Mouse (Mus musculus) limb, embryonic 15.5 days (tissue): ENCODE results near the gene Gm13212. TPM values are rescaled to one million over a fixed set of nuclear protein-coding genes. Genes with fewer than 3 reads are reported as not detected.
"Not testable (repeated sequence)": the region's sequence is repeated elsewhere in the genome, so short reads cannot be mapped to it uniquely, and the experiment has no call there.

Experiments
- ATAC-seq: fragments of 200-750 bp; cut with Nextera tagmentation; 2 replicates; pipeline ENCODE4 v1.8.0; 2017; ENCODE audit warnings: low read depth, moderate TSS enrichment; ENCODE audit not compliant: insufficient number of reproducible peaks, low FRiP score, low TSS enrichment
- H3K27ac ChIP-seq: fragments of 300-500 bp; sonication (generic); 2 replicates; pipeline ENCODE4 v1.5.1; 2015; ENCODE audit warnings: moderate library complexity, mild to moderate bottlenecking, inconsistent platforms
- H3K27me3 ChIP-seq: fragments of 300-500 bp; sonication (generic); 2 replicates; pipeline ENCODE4 v1.6.1; 2015; ENCODE audit warnings: inconsistent platforms
- H3K36me3 ChIP-seq: fragments of 300-500 bp; sonication (generic); 2 replicates; pipeline ENCODE4 v1.6.1; 2015; ENCODE audit warnings: inconsistent platforms
- H3K4me1 ChIP-seq: fragments of 300-500 bp; sonication (generic); 2 replicates; pipeline ENCODE4 v1.6.1; 2015; ENCODE audit warnings: inconsistent platforms
- H3K4me2 ChIP-seq: fragments of 300-500 bp; sonication (generic); 2 replicates; pipeline ENCODE4 v1.6.1; 2015; ENCODE audit warnings: mild to moderate bottlenecking, inconsistent platforms
- H3K4me3 ChIP-seq: fragments of 300-500 bp; sonication (generic); 2 replicates; pipeline ENCODE4 v1.5.1; 2015; ENCODE audit warnings: mild to moderate bottlenecking, inconsistent platforms
- H3K9ac ChIP-seq: fragments of 300-500 bp; sonication (generic); 2 replicates; pipeline ENCODE4 v1.6.1; 2015; ENCODE audit warnings: inconsistent platforms
- H3K9me3 ChIP-seq: fragments of 300-500 bp; sonication (generic); 2 replicates; pipeline ENCODE4 v1.6.1; 2016; ENCODE audit warnings: inconsistent platforms
- WGBS: fragments of 180-500 bp; shearing (Covaris S2); methylation state at CpG from one replicate; pipeline ENCODE4 v1.1.7; 2015; 5-methylcytosine and 5-hydroxymethylcytosine counted together
- polyA plus RNA-seq: library from polyadenylated mRNA; unstranded; fragments of >200 nt; fragmentation: Nextera tagmentation; extraction: Ambion mirVana; gene quantifications from 2 replicates; pipeline ENCODE4 v1.2.1, GENCODE M21; 2015

The Gm13212 gene
- polyA plus RNA-seq = 1.7 and 2.0 TPM in 2 replicates

DNA sequence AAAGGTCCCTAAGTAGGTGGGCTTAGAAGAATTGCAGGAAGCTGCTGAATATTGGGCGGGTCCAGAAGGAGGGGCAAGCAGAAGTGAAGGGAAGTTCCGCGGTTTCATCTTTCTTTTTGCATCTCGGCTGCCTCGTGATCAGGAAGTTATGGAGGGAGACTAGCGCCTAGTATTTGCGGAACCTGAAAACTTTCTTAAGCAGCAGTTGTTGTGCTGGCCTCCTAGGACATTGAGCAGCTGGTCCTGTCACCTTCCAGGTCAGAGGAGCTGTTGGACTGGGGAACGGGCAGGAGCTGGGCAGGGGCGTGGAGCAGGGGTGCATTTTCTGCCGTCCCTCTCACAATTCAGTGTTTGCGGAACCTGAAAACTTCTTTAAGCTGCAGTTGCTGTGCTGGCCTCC lies at the start of gene Gm13212:
Gm13212 (plus strand) TSS at position 89 of the 400 bp plus-strand sequence.
- not testable (repeated sequence) for H3K9ac ChIP-seq, H3K36me3 ChIP-seq, H3K9me3 ChIP-seq, H3K4me1 ChIP-seq, ATAC-seq, H3K27ac ChIP-seq, H3K27me3 ChIP-seq
- H3K4me3 ChIP-seq = peak within 1 kb of the TSS; percentile 29
- WGBS = 20% methylated on average over 11 of the region's 11 CpGs
- peak within 1 kb of the TSS; percentile 26; the same call in 1 of the 2 replicates for H3K4me2 ChIP-seq

DNA sequence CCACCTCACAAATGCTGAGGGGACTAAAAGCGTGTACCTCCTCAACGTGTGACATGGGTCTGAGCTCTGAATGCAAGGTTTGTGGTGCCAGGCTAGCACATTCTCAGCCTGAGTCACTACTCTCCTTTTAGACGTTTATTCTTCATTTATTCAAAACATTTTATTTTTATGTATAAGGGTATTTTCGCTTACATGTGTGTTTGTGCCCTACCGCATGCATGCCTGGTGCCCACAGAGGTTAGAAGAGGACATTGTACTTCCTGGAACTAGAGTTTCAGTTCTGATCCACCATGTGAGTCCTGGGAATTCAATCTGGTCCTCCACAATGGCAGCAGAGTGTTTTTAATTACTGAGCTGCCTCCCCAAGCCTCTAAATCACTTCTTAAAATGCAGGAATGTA lies 41.1 kb upstream of the Gm13212 start:
- not testable (repeated sequence) for H3K4me3 ChIP-seq, H3K4me1 ChIP-seq, H3K36me3 ChIP-seq, ATAC-seq, H3K9me3 ChIP-seq, H3K27me3 ChIP-seq, H3K9ac ChIP-seq, H3K27ac ChIP-seq, H3K4me2 ChIP-seq
- 76% methylated on average over 5 of the region's 5 CpGs for WGBS

DNA sequence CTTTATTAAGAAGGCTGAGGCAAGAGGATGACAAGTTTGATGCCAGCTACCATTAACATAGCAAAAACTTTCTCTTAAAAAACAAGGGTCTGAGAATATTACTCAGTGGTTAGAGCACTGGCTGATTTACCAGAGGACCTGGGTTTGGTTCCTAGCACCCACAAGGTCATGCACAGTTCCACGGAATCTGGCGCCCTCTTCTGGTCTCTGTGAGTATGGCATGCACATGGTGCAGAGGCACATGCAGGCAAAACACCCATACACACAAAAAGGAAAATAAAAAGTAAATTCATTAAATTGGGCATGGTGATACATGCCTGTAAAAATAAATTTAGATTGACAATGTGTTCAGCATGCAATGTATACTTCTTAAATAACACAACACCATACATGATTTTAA lies 39.9 kb upstream of the Gm13212 start:
- H3K9me3 ChIP-seq = not testable (repeated sequence)

DNA sequence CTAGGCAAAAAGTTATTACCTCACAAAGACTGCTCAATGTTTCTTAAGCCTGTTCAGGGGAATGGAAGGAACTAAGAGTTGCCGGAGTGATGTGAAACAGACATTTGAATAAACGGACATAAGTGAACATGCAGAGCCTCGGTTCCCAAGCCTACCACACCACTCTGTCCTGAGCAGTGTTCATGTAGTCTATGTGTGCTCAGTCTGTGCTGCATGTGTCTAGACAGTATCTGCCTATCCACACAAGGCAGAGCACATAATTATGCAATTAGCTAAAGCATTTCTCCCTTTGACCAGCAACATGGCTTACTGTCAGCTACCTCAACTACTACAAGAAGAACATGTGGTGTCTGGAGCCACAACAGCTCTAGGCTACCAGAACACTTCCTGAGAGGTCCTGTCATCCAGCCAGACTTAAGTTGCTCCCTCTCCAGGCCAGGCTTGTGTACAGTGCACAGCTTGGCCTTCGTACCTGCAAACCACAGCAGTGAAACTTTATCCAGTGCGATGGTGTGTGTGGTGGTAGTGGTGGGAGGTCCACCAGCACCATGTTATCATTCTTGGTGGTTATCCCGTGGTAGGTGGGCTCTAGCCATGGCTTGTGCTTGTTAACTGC lies 39.1 kb upstream of the Gm13212 start:
- H3K4me3 ChIP-seq, H3K4me2 ChIP-seq, H3K9ac ChIP-seq, H3K27me3 ChIP-seq, H3K27ac ChIP-seq, ATAC-seq, H3K9me3 ChIP-seq, H3K36me3 ChIP-seq, H3K4me1 ChIP-seq: not testable (repeated sequence)
- WGBS = 66% methylated on average over 6 of the region's 6 CpGs

More for the DNA sequence above, 39.9 kb upstream of the Gm13212 start:
- ATAC-seq, H3K9ac ChIP-seq, H3K4me2 ChIP-seq, H3K27ac ChIP-seq, H3K27me3 ChIP-seq, H3K4me1 ChIP-seq, H3K36me3 ChIP-seq, H3K4me3 ChIP-seq: not testable (repeated sequence)
- 27% methylated on average over 2 of the region's 2 CpGs for WGBS

DNA sequence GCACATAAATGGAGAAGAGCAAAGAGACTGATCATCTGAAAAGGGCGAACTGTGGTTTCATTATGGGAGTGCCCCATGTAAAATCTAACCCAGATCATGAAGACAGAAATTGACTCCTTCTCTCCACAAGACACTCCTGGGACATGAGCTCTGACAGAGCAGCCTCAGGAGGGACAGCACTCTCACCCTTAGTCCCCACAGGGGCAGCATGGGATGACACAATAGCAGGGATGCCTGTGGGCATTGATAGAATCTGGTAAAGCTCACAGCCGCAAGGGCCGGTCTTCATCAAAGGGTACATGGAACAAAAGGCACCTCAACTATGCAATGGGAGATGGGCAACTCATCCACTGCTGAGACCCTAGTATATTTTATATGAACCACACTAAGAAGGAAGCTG lies 38.5 kb upstream of the Gm13212 start:
- H3K9me3 ChIP-seq, H3K9ac ChIP-seq, H3K4me2 ChIP-seq, H3K27me3 ChIP-seq, H3K27ac ChIP-seq, H3K4me1 ChIP-seq, H3K36me3 ChIP-seq, H3K4me3 ChIP-seq, ATAC-seq: not testable (repeated sequence)
- WGBS = 88% methylated on average over 3 of the region's 3 CpGs

DNA sequence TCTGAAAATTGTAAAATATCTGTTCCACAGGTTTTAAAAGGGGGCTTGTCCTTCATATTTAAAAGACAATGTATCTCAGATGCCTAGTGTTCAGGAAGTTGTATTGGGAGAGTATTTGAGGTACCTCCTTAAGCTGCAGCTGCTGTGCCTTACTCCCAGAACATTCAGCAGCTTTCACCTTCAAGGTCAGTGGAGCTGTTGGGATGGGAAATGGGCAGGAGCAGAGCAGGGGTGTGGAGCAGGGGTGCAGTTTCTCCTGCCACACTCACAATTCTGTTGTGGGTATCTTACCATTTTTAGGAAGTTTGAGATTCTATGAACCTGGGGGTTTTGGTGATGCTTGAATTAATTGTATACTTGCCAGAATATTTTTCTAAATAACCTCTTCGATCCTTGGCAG lies 28.3 kb upstream of the Gm13212 start:
- H3K9ac ChIP-seq = no peak overlapping the region
- no peak overlapping the region for H3K27ac ChIP-seq
- H3K27me3 ChIP-seq = no peaks in the 10 kb centered on the region
- 0 out of 2 replicates have a peak, but pooled peaks cover 7% of the 10 kb centered on the region for H3K9me3 ChIP-seq
- H3K4me2 ChIP-seq = no peak overlapping the region
- no peak overlapping the region for H3K4me3 ChIP-seq
- H3K4me1 ChIP-seq = no peaks in the 10 kb centered on the region
- no peaks in the 10 kb centered on the region for H3K36me3 ChIP-seq
- 68% methylated on average over 1 of the region's 1 CpGs for WGBS
- ATAC-seq = no peak

DNA sequence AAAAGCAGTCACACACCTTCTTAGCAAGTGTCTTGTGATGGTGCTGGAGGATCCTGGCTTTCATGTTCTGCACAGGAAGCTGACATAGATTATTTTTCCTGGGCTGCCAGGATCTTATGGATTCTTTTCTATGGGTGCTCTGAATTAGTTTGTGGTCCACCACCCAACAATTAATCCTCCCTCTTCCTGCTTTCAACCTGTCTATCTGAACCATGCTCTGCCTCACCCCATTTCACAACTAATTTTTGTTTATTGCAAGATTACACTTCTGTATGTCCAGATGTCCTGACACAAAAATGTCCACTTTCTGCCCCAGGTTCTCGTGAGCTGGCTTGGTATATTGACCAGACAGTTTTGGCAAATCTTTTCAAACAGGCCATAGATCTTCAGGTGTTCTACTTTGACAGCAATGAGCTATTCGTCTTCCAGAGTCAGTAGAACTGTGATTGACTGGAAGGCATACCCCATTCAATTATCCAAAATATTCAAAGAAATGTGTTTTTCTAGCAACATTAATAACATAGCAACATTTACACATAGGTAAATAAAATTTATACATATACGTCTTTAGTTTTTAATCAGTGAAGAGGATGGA lies 25.4 kb upstream of the Gm13212 start:
- Histone ChIP-seq H3K27ac (no peak overlapping the region), H3K9ac (no peak overlapping the region), H3K36me3 (no peaks in the 10 kb centered on the region), H3K9me3 (no peaks in the 10 kb centered on the region), H3K4me3 (no peak overlapping the region), H3K27me3 (no peaks in the 10 kb centered on the region), H3K4me2 (no peak overlapping the region), H3K4me1 (no peaks in the 10 kb centered on the region)
- WGBS = 37% methylated on average over 3 of the region's 3 CpGs
- 0 out of 2 replicates have a peak, but pooled peaks have one; percentile 52 for ATAC-seq

DNA sequence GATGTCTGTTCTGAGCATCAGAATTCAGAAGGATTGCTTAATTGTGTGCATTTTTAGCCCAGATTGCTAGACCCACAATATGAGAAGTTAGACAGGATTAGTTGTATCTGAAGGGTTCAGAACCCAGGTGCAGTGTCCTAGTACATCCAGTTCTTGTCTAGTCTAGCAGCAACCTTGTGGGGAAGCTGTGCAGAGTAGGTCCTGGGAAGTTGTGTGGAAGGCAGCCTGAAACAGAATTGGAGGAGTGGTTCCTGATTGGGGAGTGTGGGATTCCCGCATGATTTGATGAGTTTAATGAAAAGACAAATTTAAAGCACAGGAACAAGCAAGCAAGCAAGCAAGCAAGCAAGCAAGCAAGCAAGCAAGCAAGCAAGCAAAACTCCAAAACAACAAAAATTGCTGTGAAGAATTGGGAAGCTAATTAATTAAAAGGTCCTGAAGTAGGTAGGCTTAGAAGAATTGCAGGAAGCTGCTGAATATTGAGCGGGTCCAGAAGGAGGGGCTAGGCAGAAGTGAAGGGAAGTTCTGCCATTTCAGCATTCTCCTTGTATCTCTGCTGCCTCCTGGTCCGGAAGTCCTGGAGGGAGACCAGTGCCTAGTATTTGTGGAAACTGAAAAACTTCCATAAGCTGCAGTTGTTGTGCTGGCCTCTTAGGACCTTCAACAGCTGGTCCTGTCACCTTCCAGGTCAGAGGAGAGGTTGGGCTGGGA lies 20.7 kb upstream of the Gm13212 start:
- Histone ChIP-seq H3K9ac (no peak overlapping the region), H3K27ac (no peak overlapping the region), H3K4me3 (no peak overlapping the region), H3K9me3 (no peaks in the 10 kb centered on the region), H3K4me2 (no peak overlapping the region), H3K4me1 (no peaks in the 10 kb centered on the region), H3K27me3 (no peaks in the 10 kb centered on the region), H3K36me3 (no peaks in the 10 kb centered on the region)
- 70% methylated on average over 3 of the region's 3 CpGs for WGBS
- no peak for ATAC-seq

DNA sequence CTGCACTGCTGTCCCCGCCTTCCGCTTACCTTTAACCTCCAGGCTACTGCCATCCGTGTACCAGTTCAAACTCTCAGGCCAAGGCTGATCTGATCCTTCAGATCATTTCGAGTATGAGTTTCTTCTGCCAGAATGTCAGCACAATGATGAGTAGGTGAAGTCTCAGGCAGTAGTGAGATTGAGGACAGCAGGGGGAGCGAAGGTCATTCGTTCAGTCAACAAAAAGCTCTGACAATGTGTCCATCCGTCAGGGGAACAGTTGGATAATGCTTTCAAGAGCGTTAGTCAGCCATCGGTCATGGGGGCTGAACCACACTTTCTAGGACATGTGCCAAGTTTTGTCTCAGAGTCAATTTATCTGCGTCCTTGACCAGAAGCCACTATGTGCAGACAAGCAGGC lies 14.5 kb upstream of the Gm13212 start:
- not testable (repeated sequence) for H3K4me1 ChIP-seq, H3K27me3 ChIP-seq, H3K9me3 ChIP-seq, H3K27ac ChIP-seq, ATAC-seq, H3K36me3 ChIP-seq, H3K4me2 ChIP-seq, H3K4me3 ChIP-seq, H3K9ac ChIP-seq
- 85% methylated on average over 9 of the region's 10 CpGs for whole genome bisulfite sequencing

DNA sequence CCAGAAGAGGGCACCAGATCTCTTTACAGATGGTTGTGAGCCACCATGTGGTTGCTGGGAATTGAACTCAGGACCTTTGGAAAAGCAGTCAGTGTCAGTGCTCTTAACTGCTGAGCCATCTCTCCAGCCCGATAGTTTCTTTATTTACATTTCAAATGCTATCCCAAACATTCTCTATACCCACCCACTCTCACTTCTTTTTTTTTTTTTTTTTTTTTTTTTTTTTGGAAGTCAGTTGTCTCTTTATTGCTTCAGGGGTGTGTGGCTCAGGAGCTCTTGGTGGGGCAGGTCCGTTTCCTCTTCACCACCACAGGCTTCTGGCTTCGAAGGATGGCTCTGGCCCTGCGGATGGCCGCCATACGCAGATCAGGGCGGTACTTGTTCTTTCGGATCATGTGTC lies 8.3 kb upstream of the Gm13212 start:
- not testable (repeated sequence) for H3K9ac ChIP-seq, H3K27ac ChIP-seq, H3K27me3 ChIP-seq, H3K4me2 ChIP-seq, H3K9me3 ChIP-seq, H3K4me1 ChIP-seq, H3K36me3 ChIP-seq, ATAC-seq, H3K4me3 ChIP-seq
- WGBS = 92% methylated on average over 8 of the region's 8 CpGs

DNA sequence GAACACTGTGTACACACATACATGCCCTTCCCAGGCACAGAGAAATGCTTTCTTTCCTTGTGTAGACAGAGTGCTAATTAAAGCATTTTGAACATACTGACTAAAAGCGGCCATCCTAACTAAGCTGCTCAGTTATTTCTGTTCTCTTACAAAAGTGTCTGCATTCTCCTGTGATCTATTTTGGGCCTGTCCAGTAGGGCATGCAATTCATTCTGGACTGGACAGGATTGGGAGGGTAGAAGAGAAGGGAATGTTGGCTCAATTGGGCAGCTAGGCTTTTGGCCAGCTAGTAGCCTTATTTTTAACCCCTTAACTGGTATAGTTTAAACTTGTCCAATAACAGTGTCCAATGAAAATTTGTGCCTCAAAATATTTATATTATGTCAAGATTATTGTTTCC lies 4.6 kb upstream of the Gm13212 start:
- not testable (repeated sequence) for ATAC-seq, H3K9ac ChIP-seq, H3K9me3 ChIP-seq, H3K27me3 ChIP-seq, H3K36me3 ChIP-seq, H3K4me2 ChIP-seq, H3K27ac ChIP-seq, H3K4me3 ChIP-seq, H3K4me1 ChIP-seq
- 89% methylated on average over 1 of the region's 1 CpGs for WGBS

DNA sequence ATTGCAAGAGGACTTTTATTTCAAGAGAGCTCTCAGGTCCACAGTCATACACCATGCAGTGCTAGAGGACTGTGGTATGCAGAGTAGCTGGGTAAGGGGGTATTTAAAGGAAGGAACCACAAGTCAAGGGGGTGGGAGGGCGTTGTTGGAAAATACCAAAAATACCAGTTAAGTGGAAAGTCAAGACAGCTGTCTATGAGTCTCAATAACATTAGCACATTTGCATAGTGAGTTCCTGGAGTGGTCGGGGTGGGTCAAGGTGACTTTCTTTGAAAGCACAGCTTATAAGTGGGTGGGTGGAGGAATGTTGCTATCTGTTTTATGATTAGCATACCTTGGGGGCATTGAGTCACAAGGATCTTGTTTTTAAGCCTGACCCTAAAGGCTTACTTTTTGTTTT lies 1.1 kb downstream of the Gm13212 start:
- H3K9me3 ChIP-seq, H3K4me1 ChIP-seq, H3K4me3 ChIP-seq, H3K36me3 ChIP-seq, H3K27me3 ChIP-seq, H3K27ac ChIP-seq, H3K4me2 ChIP-seq, H3K9ac ChIP-seq: not testable (repeated sequence)
- WGBS = 76% methylated on average over 2 of the region's 2 CpGs
- 0 out of 2 replicates have a peak, but pooled peaks have one; percentile 44 for ATAC-seq
